Mouse (Mus musculus): Measurements from ENCODE around the gene Zfp580. TPM values are rescaled to one million over a fixed set of nuclear protein-coding genes. Genes with fewer than 3 reads are reported as not detected.
A peak's percentile ranks its signal among the peaks of the same experiment; 100 is the strongest.
"Not testable (repeated sequence)": the region's sequence is repeated elsewhere in the genome, so short reads cannot be mapped to it uniquely, and the experiment has no call there.

Zfp580 gene
- polyA plus RNA-seq, 1 experiment from 2014 or later = 54.1 TPM

DNA sequence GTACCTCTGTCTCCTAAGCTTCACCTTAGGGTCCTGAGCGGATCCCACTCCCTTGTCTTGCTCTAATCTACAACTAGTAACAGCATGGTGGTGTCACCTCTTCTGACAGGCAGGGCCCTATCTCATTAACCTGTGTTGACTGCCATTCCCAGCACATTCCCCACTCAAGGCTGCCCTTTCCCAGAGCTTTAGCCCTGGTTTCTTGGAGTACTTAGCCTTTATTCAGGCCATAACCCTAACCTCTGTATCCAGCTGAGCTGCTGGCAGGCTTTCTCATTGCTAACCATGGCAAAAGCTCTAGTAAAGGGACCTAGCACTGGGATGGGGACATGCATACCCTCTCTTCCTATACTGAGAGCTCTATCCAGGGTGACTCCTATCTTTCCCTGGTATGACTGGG is 7.3 kb downstream of the Zfp580 start:
- H3K27ac ChIP-seq (replicated peaks) = no peak overlapping the region

GRCm38 (mm10) chr7:5059421-5059820 is 8.1 kb downstream of the Zfp580 start:
- peaks cover 28% of the 10 kb centered on the region for H3K27me3 ChIP-seq
- no peaks in the 10 kb centered on the region for H3K9me3 ChIP-seq
- ATAC-seq (replicated peaks) = no peak
- H3K9ac ChIP-seq (replicated peaks) = 0 out of 2 replicates have a peak overlapping the region, but pooled peaks have one; percentile 17
- no peaks in the 10 kb centered on the region for H3K36me3 ChIP-seq
- H3K4me2 ChIP-seq (replicated peaks) = peak overlapping the region; percentile 85; the same call in 1 of the 2 replicates
- peaks cover 56% of the 10 kb centered on the region for H3K4me1 ChIP-seq
- peak overlapping the region; percentile 99; the same call in 1 of the 2 replicates for H3K27ac ChIP-seq (replicated peaks)
- H3K4me3 ChIP-seq = no peak overlapping the region
- WGBS = 92% methylated on average over 12 of the region's 12 CpGs

More for the DNA sequence above, 7.3 kb downstream of the Zfp580 start:
- H3K4me2 ChIP-seq (replicated peaks) = no peak overlapping the region
- 0 out of 2 replicates have a peak overlapping the region, but pooled peaks have one; percentile 1 for H3K4me3 ChIP-seq
- no peaks in the 10 kb centered on the region for H3K36me3 ChIP-seq
- no peak overlapping the region for H3K9ac ChIP-seq (replicated peaks)
- WGBS = 81% methylated on average over 1 of the region's 1 CpGs
- H3K4me1 ChIP-seq = peaks cover 56% of the 10 kb centered on the region
- no peak for ATAC-seq (replicated peaks)
- H3K27me3 ChIP-seq = peaks cover 36% of the 10 kb centered on the region
- H3K9me3 ChIP-seq = no peaks in the 10 kb centered on the region

GRCm38 (mm10) chr7:5060239-5060731 is 8.9 kb downstream of the Zfp580 start:
- 1% methylated on average over 27 of the region's 27 CpGs for whole genome bisulfite sequencing
- no peak for ATAC-seq (replicated peaks)
- peak overlapping the region; percentile 85 for H3K4me2 ChIP-seq (replicated peaks)
- H3K9me3 ChIP-seq = no peaks in the 10 kb centered on the region
- H3K27ac ChIP-seq (replicated peaks) = peak overlapping the region; percentile 99
- H3K36me3 ChIP-seq = no peaks in the 10 kb centered on the region
- H3K27me3 ChIP-seq = peaks cover 19% of the 10 kb centered on the region
- peaks cover 59% of the 10 kb centered on the region for H3K4me1 ChIP-seq
- H3K4me3 ChIP-seq = peak overlapping the region; percentile 78
- H3K9ac ChIP-seq (replicated peaks) = peak overlapping the region; percentile 87

- Histone ChIP-seq H3K9me3 (no peaks in the 10 kb centered on the region), H3K4me1 (peaks cover 61% of the 10 kb centered on the region), H3K27ac (replicated peaks) (peak overlapping the region; percentile 99), H3K9ac (replicated peaks) (peak overlapping the region; percentile 87), H3K27me3 (peaks cover 10% of the 10 kb centered on the region), H3K4me3 (peak overlapping the region; percentile 78), H3K36me3 (0 out of 2 replicates have a peak, but pooled peaks cover 1% of the 10 kb centered on the region), H3K4me2 (replicated peaks) (peak overlapping the region; percentile 85)
- ATAC-seq (replicated peaks) = peak; percentile 92
- WGBS = under 1% methylated on average over 60 of the region's 60 CpGs
These were observed 9.8 kb downstream of the Zfp580 start for GRCm38 (mm10) chr7:5060944-5061773.

DNA sequence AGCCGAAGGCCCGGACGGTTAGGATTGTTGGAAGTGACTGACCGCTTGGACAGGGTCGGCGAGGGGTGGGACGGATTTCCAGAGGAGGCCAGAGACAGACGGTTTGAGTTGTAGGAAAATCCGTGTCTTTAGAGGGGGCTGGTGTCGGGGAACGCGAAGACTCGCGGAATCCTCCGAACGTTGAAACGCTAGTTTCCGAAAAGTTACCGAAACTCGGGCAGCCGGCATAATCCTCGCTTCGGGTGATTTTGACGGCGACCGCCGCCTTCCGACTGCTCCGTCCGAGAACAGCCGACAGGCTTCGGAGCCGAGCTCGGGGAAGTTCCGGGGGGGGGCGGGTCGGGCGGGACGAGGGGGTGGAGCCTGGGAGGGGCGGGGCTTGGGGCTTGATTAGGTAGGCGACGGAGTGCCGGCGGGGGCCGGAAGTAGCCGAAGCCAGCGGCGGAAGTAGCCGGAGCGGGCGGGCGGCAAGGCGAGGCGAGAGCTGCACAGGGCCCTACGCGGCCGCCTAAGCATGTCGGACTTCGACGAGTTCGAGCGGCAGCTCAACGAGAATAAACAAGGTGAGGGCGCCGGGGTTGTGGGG is 10.5 kb downstream of the Zfp580 start, which contains the start of gene U2af2:
U2af2 (plus strand) TSS at position 370 of the 586 bp plus-strand sequence.
- Histone ChIP-seq H3K27me3 (peaks cover 10% of the 10 kb centered on the region; the same call in 1 of the 2 replicates), H3K4me3 (peak within 1 kb of the TSS; percentile 78), H3K9ac (replicated peaks) (peak within 1 kb of the TSS; percentile 87), H3K4me2 (replicated peaks) (peak within 1 kb of the TSS; percentile 85), H3K4me1 (peaks cover 57% of the 10 kb centered on the region), H3K9me3 (no peaks in the 10 kb centered on the region), H3K36me3 (peaks cover 8% of the 10 kb centered on the region), H3K27ac (replicated peaks) (peak within 1 kb of the TSS; percentile 99)
- ATAC-seq (replicated peaks) = peak; percentile 81
- under 1% methylated on average over 63 of the region's 65 CpGs for WGBS

DNA sequence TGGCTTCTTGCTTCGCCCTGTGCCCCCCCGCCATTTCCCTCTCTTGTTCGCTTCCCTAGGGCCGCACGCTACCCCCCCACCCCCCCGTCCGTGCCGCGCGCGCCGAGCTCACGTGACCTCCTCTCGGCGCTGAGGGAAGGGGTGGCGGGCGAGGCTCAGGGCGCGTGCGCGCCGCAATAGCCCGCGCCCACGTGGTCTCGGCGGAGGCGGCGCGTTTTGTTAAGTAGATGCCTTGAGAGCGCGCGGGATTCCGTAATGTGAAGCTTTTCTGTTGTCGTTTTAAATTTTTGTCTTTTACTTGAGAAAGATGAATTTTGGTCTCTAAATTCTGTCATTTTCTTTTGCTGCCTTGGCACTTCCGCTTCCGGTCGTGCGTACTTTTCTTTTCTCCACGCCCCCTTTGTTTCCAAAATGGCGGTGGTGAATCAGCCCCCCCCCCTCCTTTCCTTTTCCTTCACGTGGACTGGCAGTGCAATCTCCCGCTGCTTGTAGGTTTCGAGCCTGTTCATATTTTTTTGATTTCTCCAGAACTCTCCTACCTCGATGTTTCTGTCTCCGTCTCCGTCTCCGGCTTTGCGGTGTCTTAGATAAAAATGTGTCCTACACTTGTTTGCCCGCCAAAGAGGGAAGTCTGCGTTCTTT is 11.1 kb downstream of the Zfp580 start:
- Histone ChIP-seq H3K9ac (replicated peaks) (peak overlapping the region; percentile 87), H3K4me2 (replicated peaks) (peak overlapping the region; percentile 85), H3K9me3 (no peaks in the 10 kb centered on the region), H3K4me3 (peak overlapping the region; percentile 78), H3K27me3 (peaks cover 6% of the 10 kb centered on the region; the same call in 1 of the 2 replicates), H3K36me3 (peaks cover 14% of the 10 kb centered on the region), H3K27ac (replicated peaks) (peak overlapping the region; percentile 99), H3K4me1 (peaks cover 50% of the 10 kb centered on the region)
- peak; percentile 41 for ATAC-seq (replicated peaks)
- WGBS = under 1% methylated on average over 51 of the region's 51 CpGs

GRCm38 (mm10) chr7:5064886-5065285 is 13.5 kb downstream of the Zfp580 start:
- no peak overlapping the region for H3K4me3 ChIP-seq
- H3K9me3 ChIP-seq = no peaks in the 10 kb centered on the region
- 96% methylated on average over 6 of the region's 6 CpGs for WGBS
- no peak for ATAC-seq (replicated peaks)
- peaks cover 38% of the 10 kb centered on the region for H3K36me3 ChIP-seq
- H3K9ac ChIP-seq (replicated peaks) = no peak overlapping the region
- H3K4me1 ChIP-seq = peaks cover 38% of the 10 kb centered on the region
- no peak overlapping the region for H3K27ac ChIP-seq (replicated peaks)
- H3K4me2 ChIP-seq (replicated peaks) = no peak overlapping the region
- H3K27me3 ChIP-seq = no peaks in the 10 kb centered on the region

GRCm38 (mm10) chr7:5073586-5073985 is 22.2 kb downstream of the Zfp580 start:
- no peak overlapping the region for H3K4me3 ChIP-seq
- H3K4me1 ChIP-seq = no peaks in the 10 kb centered on the region
- no peaks in the 10 kb centered on the region for H3K9me3 ChIP-seq
- H3K27me3 ChIP-seq = no peaks in the 10 kb centered on the region
- H3K36me3 ChIP-seq = peaks cover 95% of the 10 kb centered on the region
- no peak overlapping the region for H3K27ac ChIP-seq (replicated peaks)
- H3K4me2 ChIP-seq (replicated peaks) = no peak overlapping the region
- 89% methylated on average over 1 of the region's 1 CpGs for WGBS
- ATAC-seq (replicated peaks) = no peak
- H3K9ac ChIP-seq (replicated peaks) = no peak overlapping the region

GRCm38 (mm10) chr7:5074984-5075383 is 23.6 kb downstream of the Zfp580 start:
- peaks cover 86% of the 10 kb centered on the region for H3K36me3 ChIP-seq
- H3K27me3 ChIP-seq = no peaks in the 10 kb centered on the region
- peaks cover 3% of the 10 kb centered on the region; the same call in 1 of the 2 replicates for H3K4me1 ChIP-seq
- no peak for ATAC-seq (replicated peaks)
- H3K9me3 ChIP-seq = no peaks in the 10 kb centered on the region
- WGBS = 94% methylated on average over 5 of the region's 5 CpGs
- no peak overlapping the region for H3K27ac ChIP-seq (replicated peaks)
- no peak overlapping the region for H3K4me2 ChIP-seq (replicated peaks)
- no peak overlapping the region for H3K9ac ChIP-seq (replicated peaks)
- H3K4me3 ChIP-seq = no peak overlapping the region

- H3K4me1 ChIP-seq = peaks cover 16% of the 10 kb centered on the region
- 93% methylated on average over 2 of the region's 2 CpGs for WGBS
- peaks cover 67% of the 10 kb centered on the region for H3K36me3 ChIP-seq
- H3K9ac ChIP-seq (replicated peaks) = no peak overlapping the region
- no peak for ATAC-seq (replicated peaks)
- no peaks in the 10 kb centered on the region for H3K27me3 ChIP-seq
- H3K4me3 ChIP-seq = no peak overlapping the region
- H3K4me2 ChIP-seq (replicated peaks) = no peak overlapping the region
- H3K9me3 ChIP-seq = no peaks in the 10 kb centered on the region
- no peak overlapping the region for H3K27ac ChIP-seq (replicated peaks)
These were observed 25.6 kb downstream of the Zfp580 start for GRCm38 (mm10) chr7:5076931-5077330.

- peak overlapping the region; percentile 64 for H3K4me2 ChIP-seq (replicated peaks)
- peak; percentile 50 for ATAC-seq (replicated peaks)
- not testable (repeated sequence) for H3K27me3 ChIP-seq, H3K9me3 ChIP-seq
- H3K9ac ChIP-seq (replicated peaks) = peak overlapping the region; percentile 96; the same call in 1 of the 2 replicates
- WGBS = 53% methylated on average over 10 of the region's 13 CpGs
- H3K4me1 ChIP-seq = peaks cover 31% of the 10 kb centered on the region
- peaks cover 54% of the 10 kb centered on the region for H3K36me3 ChIP-seq
- peak overlapping the region; percentile 98 for H3K4me3 ChIP-seq
- peak overlapping the region; percentile 87 for H3K27ac ChIP-seq (replicated peaks)
These were observed 28.1 kb downstream of the Zfp580 start for GRCm38 (mm10) chr7:5079365-5080009.

Measured in forebrain, embryonic 15.5 days (tissue).